Mouse (Mus musculus) brown adipose tissue, adult 24 weeks (tissue): ENCODE data around the gene Pik3c2a. TPM values are rescaled to one million over a fixed set of nuclear protein-coding genes. Genes with fewer than 3 reads are reported as not detected.

Source experiments
- H3K27ac ChIP-seq: fragments of 200-500 bp; replicated peaks from 2 replicates; pipeline ENCODE4 v1.5.1; 2012; ENCODE audit warnings: low read depth, mild to moderate bottlenecking, low read length
- H3K4me1 ChIP-seq: fragments of 200-500 bp; 2 replicates; pipeline ENCODE4 v1.6.1; 2012; ENCODE audit warnings: low read length, mixed read lengths; ENCODE audit not compliant: control insufficient read depth, insufficient read depth, insufficient read length
- H3K4me3 ChIP-seq: fragments of 200-500 bp; 2 replicates; pipeline ENCODE4 v1.5.1; 2012; ENCODE audit warnings: low read depth, mild to moderate bottlenecking, low read length, moderate library complexity; ENCODE audit not compliant: insufficient read depth
- polyA plus RNA-seq: library from polyadenylated mRNA; stranded (reverse); fragments of >200 nt; gene quantifications from 2 replicates; pipeline ENCODE4 v1.2.4, GENCODE M21; 2012; ENCODE audit not compliant: missing spikeins, insufficient read depth, insufficient read length

Pik3c2a gene
- polyA plus RNA-seq, 1 experiment, result 17.4 TPM

DNA sequence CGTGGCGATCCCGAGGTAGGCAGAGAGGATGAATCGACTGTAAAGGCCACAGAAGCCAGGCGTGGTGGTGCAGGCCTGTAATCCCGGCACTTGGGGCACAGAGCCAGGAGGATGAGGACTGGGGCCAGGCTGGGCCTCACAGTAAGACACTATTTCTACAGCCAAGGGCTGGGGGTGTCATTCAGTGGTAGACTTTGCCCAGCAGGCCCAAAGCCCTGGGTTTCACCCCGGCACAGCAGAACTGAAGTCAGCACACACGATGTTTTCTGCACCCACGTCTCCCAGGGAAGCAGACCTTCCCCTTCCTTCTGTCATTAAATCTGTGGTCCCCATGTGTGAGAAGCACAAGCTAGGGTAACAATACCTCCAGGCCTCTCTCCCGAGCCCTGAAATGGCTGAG is 144.9 kb downstream of the Pik3c2a start:
- no peaks in the 10 kb centered on the region for H3K4me1 ChIP-seq
- H3K27ac ChIP-seq, result no peak overlapping the region

DNA sequence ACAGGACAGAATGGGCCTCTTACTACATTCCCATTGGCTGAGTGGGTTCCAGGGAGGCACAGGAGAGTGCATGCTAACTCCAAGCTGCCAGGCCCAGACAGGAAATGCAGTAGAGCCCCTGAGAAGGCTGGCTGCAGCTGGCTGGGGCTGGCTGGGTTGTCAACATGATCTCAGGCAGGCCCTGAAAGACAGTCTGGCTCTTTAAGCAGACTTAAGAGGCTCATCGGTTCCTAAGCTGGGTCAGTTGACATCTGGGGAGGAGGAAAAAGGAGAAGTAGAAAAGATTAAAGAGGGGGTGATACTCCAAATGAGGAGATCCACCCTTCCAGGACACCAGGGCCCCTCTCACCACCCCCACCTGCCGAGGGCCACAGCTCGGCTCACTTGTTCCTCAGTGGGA is 148.3 kb downstream of the Pik3c2a start:
- Histone ChIP-seq H3K4me3 (no peak overlapping the region), H3K4me1 (no peaks in the 10 kb centered on the region), H3K27ac (no peak overlapping the region)

More for the DNA sequence above, 144.9 kb downstream of the Pik3c2a start:
- no peak overlapping the region for H3K4me3 ChIP-seq

DNA sequence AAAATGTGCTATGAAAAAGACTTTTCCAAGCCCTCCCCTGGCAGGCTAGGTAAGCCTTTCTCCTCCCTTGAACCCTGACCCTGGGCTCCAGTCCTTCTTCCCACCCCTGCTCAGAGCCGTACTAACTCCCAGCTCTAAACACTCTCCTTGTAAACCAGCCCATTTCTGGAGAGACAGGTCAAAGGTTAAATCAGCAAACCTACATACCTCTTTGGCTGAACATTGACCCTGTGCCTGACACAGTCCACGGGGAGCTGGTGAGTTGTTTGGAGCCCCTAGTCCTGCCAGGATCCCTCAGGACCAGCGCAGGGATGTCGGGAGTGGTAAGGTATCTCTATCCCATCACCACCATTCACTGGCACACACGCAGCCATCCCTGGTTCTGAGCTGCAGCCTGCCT is 150.9 kb downstream of the Pik3c2a start:
- no peak overlapping the region for H3K4me3 ChIP-seq
- no peak overlapping the region for H3K27ac ChIP-seq
- H3K4me1 ChIP-seq, result no peaks in the 10 kb centered on the region

DNA sequence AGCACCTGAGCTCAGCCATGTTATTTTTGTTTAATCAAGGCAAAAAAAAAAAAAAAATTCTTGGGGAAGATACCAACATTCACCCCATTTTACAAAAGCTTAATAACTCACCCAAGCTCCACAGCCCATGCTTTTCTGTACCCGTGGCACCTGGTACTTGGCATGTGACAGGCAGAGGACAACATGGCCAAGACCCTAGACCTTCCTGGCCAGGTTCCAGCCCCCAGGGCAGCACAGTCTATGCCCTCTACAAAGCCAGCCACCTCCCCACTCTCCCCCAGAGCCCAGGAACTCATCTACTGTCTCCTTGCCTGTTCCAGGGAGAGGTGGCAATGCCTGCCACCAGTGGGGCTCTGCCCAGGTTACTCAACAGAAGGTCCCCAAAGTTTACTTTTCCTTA is 152.7 kb downstream of the Pik3c2a start:
- Histone ChIP-seq H3K4me3 (no peak overlapping the region), H3K27ac (no peak overlapping the region), H3K4me1 (no peaks in the 10 kb centered on the region)

DNA sequence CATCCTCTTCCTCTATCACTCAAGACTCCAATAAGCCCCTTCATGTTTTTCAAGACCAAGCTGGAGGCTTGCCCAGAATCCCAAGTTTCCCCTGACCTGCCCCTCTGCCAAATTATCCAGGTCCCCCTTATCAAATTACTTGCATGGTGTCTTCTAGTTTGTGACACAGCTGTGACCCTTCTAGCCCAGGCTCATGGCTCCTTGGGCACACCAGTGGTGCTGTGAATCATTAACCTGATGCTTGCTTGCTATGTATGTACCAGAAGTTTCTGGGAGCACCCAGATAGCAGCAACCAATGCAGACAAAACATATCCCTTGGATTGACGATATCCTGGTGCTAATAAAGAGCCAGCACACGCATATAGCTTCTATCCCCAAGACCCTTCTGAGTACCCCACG is 154.3 kb downstream of the Pik3c2a start:
- no peaks in the 10 kb centered on the region for H3K4me1 ChIP-seq
- no peak overlapping the region for H3K4me3 ChIP-seq
- H3K27ac ChIP-seq, result no peak overlapping the region

DNA sequence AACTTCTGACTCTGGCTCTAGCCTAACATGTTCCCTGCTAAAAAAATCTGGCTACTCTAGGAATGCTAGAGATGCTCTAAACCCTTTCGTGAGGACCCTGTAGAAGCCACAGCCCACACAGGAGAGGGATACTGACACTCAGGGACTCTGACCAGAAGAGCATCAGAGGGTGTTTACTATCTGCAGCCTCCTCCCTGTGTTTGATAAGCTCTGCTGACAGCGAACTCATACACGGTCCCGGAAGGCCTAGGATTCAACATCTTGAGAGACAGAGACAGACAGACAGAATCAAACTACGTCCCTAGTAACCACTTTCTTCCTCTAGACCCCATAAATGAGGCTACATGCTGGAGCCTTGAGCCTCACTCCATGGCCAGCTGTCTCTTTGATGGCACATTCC is 155.3 kb downstream of the Pik3c2a start:
- no peak overlapping the region for H3K27ac ChIP-seq
- no peak overlapping the region for H3K4me3 ChIP-seq
- H3K4me1 ChIP-seq, result no peaks in the 10 kb centered on the region

Other genes starting within 250 kb of the Pik3c2a start
- gene Plekha7, start 135.1 kb downstream of the Pik3c2a start, polyA plus RNA-seq, result 0.59 and 1.6 TPM in 2 replicates
- 202 and 266 TPM in 2 replicates for gene Rps13, start 109.3 kb downstream of the Pik3c2a start, polyA plus RNA-seq
- 5.2 and 9.1 TPM in 2 replicates for gene Nucb2, start 60.9 kb upstream of the Pik3c2a start, polyA plus RNA-seq